Mouse (Mus musculus) kidney, adult 2 months (tissue): Measurements from ENCODE around the gene Dicer1. TPM values are rescaled to one million over a fixed set of nuclear protein-coding genes. Genes with fewer than 3 reads are reported as not detected.

ENCODE experiments used
- DNase-seq: peaks from one replicate; pipeline ENCODE4 v3.0.0; 2021
- H3K27ac ChIP-seq: fragments of 200-500 bp; 2 replicates; pipeline ENCODE4 v1.5.1; 2012; ENCODE audit warnings: low read depth, low read length, control low read depth, inconsistent platforms; ENCODE audit not compliant: insufficient read depth
- H3K27me3 ChIP-seq: fragments of 200-500 bp; replicated peaks from 2 replicates; pipeline ENCODE4 v1.6.1; 2012; ENCODE audit warnings: mild to moderate bottlenecking, moderate library complexity, low read length, inconsistent platforms; ENCODE audit not compliant: control insufficient read depth, insufficient read depth
- H3K36me3 ChIP-seq: fragments of 200-500 bp; 2 replicates; pipeline ENCODE4 v1.6.1; 2012; ENCODE audit warnings: mild to moderate bottlenecking, moderate library complexity, low read length, inconsistent platforms; ENCODE audit not compliant: control insufficient read depth, insufficient read depth
- H3K4me1 ChIP-seq: fragments of 200-500 bp; 2 replicates; pipeline ENCODE4 v1.6.1; 2011; ENCODE audit warnings: low read length; ENCODE audit not compliant: control insufficient read depth, insufficient read depth
- H3K4me3 ChIP-seq: fragments of 200-500 bp; 2 replicates; pipeline ENCODE4 v1.5.1; 2011; ENCODE audit warnings: mild to moderate bottlenecking, low read depth, low read length, control low read depth; ENCODE audit not compliant: insufficient read depth
- CTCF ChIP-seq: fragments of 200-500 bp; conservative IDR thresholded peaks from 2 replicates; pipeline ENCODE4 v1.5.1; 2011; ENCODE audit warnings: low read depth, mild to moderate bottlenecking, control low read depth, low read length, moderate library complexity, mixed read lengths; ENCODE audit not compliant: insufficient read depth, insufficient read length
- POLR2A ChIP-seq: fragments of 200-500 bp; IDR thresholded peaks from one replicate; pipeline ENCODE4 v1.6.1; 2011; ENCODE audit warnings: low read depth, low read length, control low read depth
- WGBS: fragments of 180-500 bp; shearing (Covaris S2); methylation state at CpG from one replicate; pipeline ENCODE4 v1.1.7; 2018; 5-methylcytosine and 5-hydroxymethylcytosine counted together
- polyA plus RNA-seq: library from polyadenylated mRNA; depleted of rRNA; stranded (reverse); fragments of >200 nt; gene quantifications from 2 replicates; pipeline ENCODE4 v1.2.3, GENCODE M21; 2012

The Dicer1 gene
- polyA plus RNA-seq, 1 experiment: 9.0 TPM

DNA sequence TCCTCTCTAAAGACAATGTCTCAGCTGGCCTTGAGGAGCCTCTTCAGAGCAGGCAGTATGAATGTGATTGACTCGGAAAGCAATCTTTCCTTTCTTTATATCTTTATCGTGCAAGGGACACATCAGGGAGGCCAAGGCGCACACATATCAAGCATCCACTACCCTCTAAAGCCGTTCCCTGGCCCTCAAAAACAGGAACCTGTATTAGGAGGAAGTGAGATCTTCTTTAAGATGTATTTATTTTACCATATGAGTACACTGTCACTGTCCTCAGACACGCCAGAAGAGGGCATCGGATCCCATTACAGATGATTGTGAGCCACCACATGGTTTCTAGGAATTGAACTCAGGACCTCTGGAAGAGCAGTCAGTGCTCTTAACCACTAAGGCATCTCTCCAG is 9.5 kb downstream of the Dicer1 start:
- WGBS: 72% methylated on average over 6 of the region's 6 CpGs
- Histone ChIP-seq H3K27ac (no peak overlapping the region), H3K4me3 (no peak overlapping the region), H3K4me1 (peaks cover 19% of the 10 kb centered on the region), H3K36me3 (no peaks in the 10 kb centered on the region), H3K27me3 (no peaks in the 10 kb centered on the region)
- no peak for TF ChIP-seq CTCF
- no peak for TF ChIP-seq POLR2A
- DNase-seq: no peak

DNA sequence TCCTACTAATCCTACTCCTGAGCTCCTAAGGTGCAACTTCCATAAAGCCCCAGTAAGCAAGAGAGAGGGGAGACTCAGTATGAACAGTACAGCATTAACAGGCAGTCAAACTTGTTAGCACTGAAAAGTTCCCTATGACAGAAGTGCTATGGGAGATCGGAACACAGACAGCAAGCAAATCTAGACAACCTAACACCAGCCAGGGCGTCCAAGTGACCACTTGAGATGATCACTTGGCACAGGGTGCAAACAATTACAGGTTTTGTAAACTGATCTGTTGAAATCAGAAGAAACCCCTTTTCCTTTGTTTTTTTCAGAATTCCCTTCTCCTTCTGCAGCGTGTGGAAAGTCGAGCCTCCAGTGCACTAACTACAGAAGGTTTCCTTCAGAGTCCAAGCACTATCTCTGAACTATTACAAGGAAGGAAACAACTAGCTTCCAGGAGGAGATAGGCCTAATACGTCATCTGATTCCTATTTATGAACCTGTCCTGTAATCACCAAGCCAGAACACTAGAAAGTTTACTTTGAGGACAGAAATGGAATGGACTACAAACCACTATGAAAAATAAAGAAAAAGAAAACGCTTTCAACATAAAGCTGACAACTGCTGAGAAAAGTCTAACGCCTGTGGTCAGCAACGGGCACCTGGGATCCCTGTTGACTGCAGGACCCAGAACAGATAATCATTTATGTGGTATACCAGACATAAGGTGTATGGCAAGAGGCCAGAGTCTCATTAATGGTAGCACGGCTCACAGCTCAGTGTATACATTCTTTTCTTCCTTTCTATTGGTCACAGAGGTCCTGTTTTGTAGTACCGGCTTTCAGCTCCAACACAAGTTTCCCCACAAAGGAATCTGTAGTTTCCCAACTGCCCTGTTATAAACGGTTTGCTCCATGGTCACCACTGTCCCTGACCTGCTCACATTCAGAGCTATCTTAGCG is 10.6 kb downstream of the Dicer1 start:
- TF ChIP-seq POLR2A (no peak), CTCF (no peak)
- Histone ChIP-seq H3K4me1 (peaks cover 18% of the 10 kb centered on the region), H3K27ac (no peak overlapping the region), H3K27me3 (no peaks in the 10 kb centered on the region), H3K36me3 (no peaks in the 10 kb centered on the region), H3K4me3 (no peak overlapping the region)
- 57% methylated on average over 12 of the region's 12 CpGs for WGBS
- DNase-seq: no peak

DNA sequence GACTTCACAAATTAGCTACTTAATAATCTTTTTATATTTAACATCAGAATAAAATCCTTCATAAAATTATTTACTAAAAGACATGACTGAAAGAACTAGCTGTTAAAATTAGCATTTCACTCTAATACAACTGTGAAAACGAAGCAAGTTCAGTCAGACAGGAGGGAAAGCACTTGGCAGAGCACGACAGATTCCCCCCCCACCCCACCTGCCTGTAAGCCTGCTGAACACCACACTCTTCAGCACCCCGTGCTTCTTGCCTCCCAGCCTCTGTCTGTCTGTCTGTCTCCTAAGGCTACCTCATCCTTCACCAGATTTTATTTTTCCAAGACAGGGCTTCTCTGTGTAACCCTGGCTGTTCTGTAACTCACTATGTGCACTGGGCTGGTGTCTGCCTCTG is 12.8 kb downstream of the Dicer1 start:
- Histone ChIP-seq H3K27ac (no peak overlapping the region), H3K4me3 (no peak overlapping the region), H3K4me1 (peaks cover 18% of the 10 kb centered on the region), H3K27me3 (no peaks in the 10 kb centered on the region), H3K36me3 (no peaks in the 10 kb centered on the region; the same call in 1 of the 2 replicates)
- DNase-seq: no peak
- WGBS: 37% methylated on average over 3 of the region's 3 CpGs
- TF ChIP-seq CTCF (no peak), POLR2A (no peak)

DNA sequence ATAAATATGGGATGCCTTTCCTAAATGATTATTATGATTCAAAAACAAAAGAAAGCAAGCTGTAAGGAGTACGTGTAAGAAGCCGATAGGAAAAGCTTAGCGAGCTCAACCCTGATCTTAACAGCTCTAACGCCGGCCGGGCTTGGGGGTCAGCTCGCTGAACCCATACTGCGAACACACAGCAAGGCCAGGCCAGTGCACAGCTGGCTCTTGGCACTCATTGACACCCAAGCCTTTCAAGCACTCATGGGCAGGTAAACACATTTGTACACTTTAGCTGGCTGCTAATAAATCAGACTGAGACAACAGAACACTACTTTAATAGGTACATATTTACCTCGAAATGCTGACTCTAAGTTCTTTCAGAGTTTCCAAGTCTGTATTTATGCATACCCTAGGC is 13.3 kb downstream of the Dicer1 start:
- DNase-seq: peak; percentile 27
- Histone ChIP-seq H3K27ac (no peak overlapping the region), H3K4me1 (peaks cover 18% of the 10 kb centered on the region), H3K4me3 (no peak overlapping the region), H3K36me3 (no peaks in the 10 kb centered on the region; the same call in 1 of the 2 replicates), H3K27me3 (no peaks in the 10 kb centered on the region)
- 31% methylated on average over 9 of the region's 9 CpGs for WGBS
- TF ChIP-seq CTCF (no peak), POLR2A (no peak)

- WGBS: 83% methylated on average over 10 of the region's 10 CpGs
- H3K4me3 ChIP-seq: no peak overlapping the region
- no peak for DNase-seq
- H3K4me1 ChIP-seq: peaks cover 18% of the 10 kb centered on the region
- H3K27me3 ChIP-seq: no peaks in the 10 kb centered on the region
- H3K36me3 ChIP-seq: no peaks in the 10 kb centered on the region; the same call in 1 of the 2 replicates
- TF ChIP-seq CTCF (no peak), POLR2A (no peak)
- H3K27ac ChIP-seq: no peak overlapping the region
These were observed 14.1 kb downstream of the Dicer1 start for GRCm38 (mm10) chr12:104737666-104738065.

GRCm38 (mm10) chr12:104735993-104736395 is 15.8 kb downstream of the Dicer1 start:
- no peaks in the 10 kb centered on the region for H3K27me3 ChIP-seq
- H3K4me3 ChIP-seq: no peak overlapping the region
- no peak overlapping the region for H3K27ac ChIP-seq
- no peak for TF ChIP-seq CTCF
- H3K4me1 ChIP-seq: peaks cover 15% of the 10 kb centered on the region
- DNase-seq: no peak
- no peaks in the 10 kb centered on the region; the same call in 1 of the 2 replicates for H3K36me3 ChIP-seq
- 57% methylated on average over 3 of the region's 3 CpGs for WGBS

- TF ChIP-seq POLR2A (no peak), CTCF (no peak)
These were observed 18.6 kb downstream of the Dicer1 start for GRCm38 (mm10) chr12:104733165-104733564.

More at GRCm38 (mm10) chr12:104733165-104733564, 18.6 kb downstream of the Dicer1 start:
- peaks cover 3% of the 10 kb centered on the region; the same call in 1 of the 2 replicates for H3K36me3 ChIP-seq
- DNase-seq: no peak
- no peak overlapping the region for H3K27ac ChIP-seq
- no peak overlapping the region for H3K4me3 ChIP-seq
- no peaks in the 10 kb centered on the region for H3K27me3 ChIP-seq
- H3K4me1 ChIP-seq: no peaks in the 10 kb centered on the region
